Mouse (Mus musculus): ENCODE measurements around the gene Ifitm1. TPM values are rescaled to one million over a fixed set of nuclear protein-coding genes. Genes with fewer than 3 reads are reported as not detected.

Gene Ifitm1
- polyA plus RNA-seq, 2 experiments, result 30.9 to 35.7 TPM

GRCm38 (mm10) chr7:140955758-140956555 is 11.1 kb upstream of the Ifitm1 start, which contains the start of the genes Gm45717 and Ifitm2:
Gm45717 (minus strand) TSS chr7:140955937.
Ifitm2 (minus strand) TSS chr7:140955987.
- ATAC-seq (ENCODE audit: insufficient read depth), result peak; percentile 71
- WGBS (ENCODE audit: insufficient replicate concordance), result 15% methylated on average over 11 of the region's 11 CpGs
- no peak within 1 kb of the TSS; the same call in none of the 2 replicates for H3K9ac ChIP-seq (replicated peaks)

GRCm38 (mm10) chr7:140956556-140956869 is 10.5 kb upstream of the Ifitm1 start:
- TF ChIP-seq CTCF (IDR thresholded peaks at IDR 0.05; ENCODE audit: low read depth) (no peak), EP300 (IDR thresholded peaks at IDR 0.05; ENCODE audit: low read depth) (no peak)
- no peak overlapping the region for H3K4me2 ChIP-seq (ENCODE audit: low read depth)
- ATAC-seq (ENCODE audit: insufficient read depth) (no peak), DNase-seq (ENCODE audit: low read depth in 3 of 3, low spot score in 3 of 3) (no peak)
- no peak overlapping the region for H3K4me3 ChIP-seq (ENCODE audit: insufficient read depth in 1 of 2, low read depth in 2 of 2, low read length in 2 of 2)
- WGBS (ENCODE audit: insufficient replicate concordance), result 53% methylated on average over 6 of the region's 6 CpGs
- H3K27me3 ChIP-seq (ENCODE audit: control insufficient read depth, insufficient read depth, low read length), result no peaks in the 10 kb centered on the region
- H3K36me3 ChIP-seq (replicated peaks; ENCODE audit: control insufficient read depth, insufficient read depth, low read depth), result no peaks in the 10 kb centered on the region
- H3K9ac ChIP-seq (replicated peaks), result no peak overlapping the region
- H3K4me1 ChIP-seq (replicated peaks; ENCODE audit: control insufficient read depth in 2 of 2, insufficient read depth in 2 of 2, low read length in 1 of 2), result peaks cover 3 to 16% of the 10 kb centered on the region in 2 experiments; a peak in 3 of 4 replicates
- H3K9me3 ChIP-seq (ENCODE audit: control insufficient read depth, low read length), result no peaks in the 10 kb centered on the region
- H3K27ac ChIP-seq, result peak overlapping the region; percentile 22; the same call in 1 of the 2 replicates

More at GRCm38 (mm10) chr7:140955758-140956555, 11.1 kb upstream of the Ifitm1 start, which contains the start of the genes Gm45717 and Ifitm2:
- Histone ChIP-seq H3K4me2 (ENCODE audit: low read depth) (peak within 1 kb of the TSS; percentile 63), H3K27ac (peak within 1 kb of the TSS; percentile 22), H3K36me3 (replicated peaks; ENCODE audit: control insufficient read depth, insufficient read depth, low read depth) (no peaks in the 10 kb centered on the region), H3K4me1 (replicated peaks; ENCODE audit: control insufficient read depth in 2 of 2, insufficient read depth in 2 of 2, low read length in 1 of 2) (peaks cover 3 to 16% of the 10 kb centered on the region in 2 experiments; a peak in 3 of 4 replicates), H3K27me3 (ENCODE audit: control insufficient read depth, insufficient read depth, low read length) (no peaks in the 10 kb centered on the region), H3K4me3 (ENCODE audit: insufficient read depth in 1 of 2, low read depth in 2 of 2, low read length in 2 of 2) (peak within 1 kb of the TSS; percentile 51 to 86), H3K9me3 (ENCODE audit: control insufficient read depth, low read length) (no peaks in the 10 kb centered on the region)
- TF ChIP-seq CTCF (IDR thresholded peaks at IDR 0.05; ENCODE audit: low read depth), result no peak
- no peak for TF ChIP-seq EP300 (IDR thresholded peaks at IDR 0.05; ENCODE audit: low read depth)
- peak; percentile 44 to 50 (median 48) for DNase-seq (ENCODE audit: low read depth in 3 of 3, low spot score in 3 of 3)

GRCm38 (mm10) chr7:140959181-140959901 is 7.7 kb upstream of the Ifitm1 start:
- Histone ChIP-seq H3K4me3 (ENCODE audit: insufficient read depth in 1 of 2, low read depth in 2 of 2, low read length in 2 of 2) (no peak overlapping the region), H3K4me1 (replicated peaks; ENCODE audit: control insufficient read depth in 2 of 2, insufficient read depth in 2 of 2, low read length in 1 of 2) (peaks cover 3 to 11% of the 10 kb centered on the region in 2 experiments; a peak in 3 of 4 replicates), H3K9me3 (ENCODE audit: control insufficient read depth, low read length) (no peaks in the 10 kb centered on the region), H3K9ac (replicated peaks) (no peak overlapping the region), H3K27ac (no peak overlapping the region), H3K27me3 (ENCODE audit: control insufficient read depth, insufficient read depth, low read length) (no peaks in the 10 kb centered on the region), H3K4me2 (ENCODE audit: low read depth) (no peak overlapping the region), H3K36me3 (replicated peaks; ENCODE audit: control insufficient read depth, insufficient read depth, low read depth) (no peaks in the 10 kb centered on the region)
- WGBS (ENCODE audit: insufficient replicate concordance), result 8% methylated on average over 9 of the region's 9 CpGs
- ATAC-seq (ENCODE audit: insufficient read depth) (no peak), DNase-seq (ENCODE audit: low read depth in 3 of 3, low spot score in 3 of 3) (no peak)
- TF ChIP-seq EP300 (IDR thresholded peaks at IDR 0.05; ENCODE audit: low read depth) (no peak), CTCF (IDR thresholded peaks at IDR 0.05; ENCODE audit: low read depth) (0 out of 2 replicates have a peak, but pooled peaks have one; percentile 28)

- no peak for ATAC-seq (ENCODE audit: insufficient read depth)
- no peak for TF ChIP-seq EP300 (IDR thresholded peaks at IDR 0.05; ENCODE audit: low read depth)
- TF ChIP-seq CTCF (IDR thresholded peaks at IDR 0.05; ENCODE audit: low read depth), result no peak
- no peaks in the 10 kb centered on the region for H3K27me3 ChIP-seq (ENCODE audit: control insufficient read depth, insufficient read depth, low read length)
Measured at GRCm38 (mm10) chr7:140960026-140960425, 7.0 kb upstream of the Ifitm1 start.

GRCm38 (mm10) chr7:140961416-140961815 is 5.6 kb upstream of the Ifitm1 start:
- Histone ChIP-seq H3K27ac (no peak overlapping the region), H3K9ac (replicated peaks) (no peak overlapping the region), H3K9me3 (ENCODE audit: control insufficient read depth, low read length) (no peaks in the 10 kb centered on the region), H3K4me3 (ENCODE audit: insufficient read depth in 1 of 2, low read depth in 2 of 2, low read length in 2 of 2) (no peak overlapping the region), H3K4me1 (replicated peaks; ENCODE audit: control insufficient read depth in 2 of 2, insufficient read depth in 2 of 2, low read length in 1 of 2) (peaks cover 0 to 6% of the 10 kb centered on the region in 2 experiments; a peak in 2 of 4 replicates), H3K27me3 (ENCODE audit: control insufficient read depth, insufficient read depth, low read length) (no peaks in the 10 kb centered on the region), H3K36me3 (replicated peaks; ENCODE audit: control insufficient read depth, insufficient read depth, low read depth) (no peaks in the 10 kb centered on the region), H3K4me2 (ENCODE audit: low read depth) (no peak overlapping the region)
- 55% methylated on average over 2 of the region's 2 CpGs for WGBS (ENCODE audit: insufficient replicate concordance)
- ATAC-seq (ENCODE audit: insufficient read depth), result no peak
- no peak for TF ChIP-seq CTCF (IDR thresholded peaks at IDR 0.05; ENCODE audit: low read depth)
- TF ChIP-seq EP300 (IDR thresholded peaks at IDR 0.05; ENCODE audit: low read depth), result no peak
- no peak for DNase-seq (ENCODE audit: low read depth in 3 of 3, low spot score in 3 of 3)

More at GRCm38 (mm10) chr7:140960026-140960425, 7.0 kb upstream of the Ifitm1 start:
- WGBS (ENCODE audit: insufficient replicate concordance), result 40% methylated on average over 5 of the region's 5 CpGs
- H3K27ac ChIP-seq, result no peak overlapping the region
- no peak overlapping the region for H3K4me3 ChIP-seq (ENCODE audit: insufficient read depth in 1 of 2, low read depth in 2 of 2, low read length in 2 of 2)
- no peak overlapping the region for H3K4me2 ChIP-seq (ENCODE audit: low read depth)
- no peak for DNase-seq (ENCODE audit: low read depth in 3 of 3, low spot score in 3 of 3)
- no peak overlapping the region for H3K9ac ChIP-seq (replicated peaks)
- peaks cover 3 to 11% of the 10 kb centered on the region in 2 experiments; a peak in 3 of 4 replicates for H3K4me1 ChIP-seq (replicated peaks; ENCODE audit: control insufficient read depth in 2 of 2, insufficient read depth in 2 of 2, low read length in 1 of 2)
- H3K36me3 ChIP-seq (replicated peaks; ENCODE audit: control insufficient read depth, insufficient read depth, low read depth), result no peaks in the 10 kb centered on the region
- H3K9me3 ChIP-seq (ENCODE audit: control insufficient read depth, low read length), result no peaks in the 10 kb centered on the region

All from liver, embryonic 14.5 days (tissue).